Mouse (Mus musculus) gastrocnemius, adult 2 months (tissue): Measurements from ENCODE around the gene Flywch1. TPM values are rescaled to one million over a fixed set of nuclear protein-coding genes. Genes with fewer than 3 reads are reported as not detected.
A peak's percentile ranks its signal among the peaks of the same experiment; 100 is the strongest.
"Not testable (repeated sequence)": the region's sequence is repeated elsewhere in the genome, so short reads cannot be mapped to it uniquely, and the experiment has no call there.

Experiments used
- DNase-seq: peaks from one replicate; pipeline ENCODE4 v3.0.0; 2022
- H3K27ac ChIP-seq: fragments of 200-600 bp; 2 replicates; pipeline ENCODE4 v1.8.1; 2022; ENCODE audit warnings: mild to moderate bottlenecking
- H3K4me3 ChIP-seq: fragments of 200-600 bp; 2 replicates; pipeline ENCODE4 v1.8.1; 2022; ENCODE audit warnings: mild to moderate bottlenecking, moderate library complexity
- CTCF ChIP-seq: fragments of 200-600 bp; IDR thresholded peaks from 2 replicates; pipeline ENCODE4 v1.8.1; 2022; ENCODE audit warnings: antibody characterized with exemption, mild to moderate bottlenecking, moderate library complexity
- intact Hi-C: fragments of 180-260 bp; cut with DNase I; formaldehyde crosslinking; loops from one replicate; pipeline ENCODE4 v1.15.1; 2025
- total RNA-seq, 2 experiments: library from RNA; stranded (reverse); gene quantifications; 2 replicates each; pipeline ENCODE4 v1.2.3; 2021

Flywch1 gene
- total RNA-seq, 2 experiments from 2014 or later, result 43.3 to 50.4 TPM

- Histone ChIP-seq H3K4me3 (no peak overlapping the region), H3K27ac (no peak overlapping the region)
- intact Hi-C loops, result loop anchor here (2.0 to 5.0 kb wide), 2 partner anchors 71 to 189 kb away; partner anchors contain the start of gene Prss41
- no peak for DNase-seq
- TF ChIP-seq CTCF, result no peak
These were observed 2.3 kb upstream of the Flywch1 start for GRCm38 (mm10) chr17:23773676-23774075.

- H3K27ac ChIP-seq, DNase-seq: not testable (repeated sequence)
- H3K4me3 ChIP-seq, result peak overlapping the region; percentile 94; the same call in 1 of the 2 replicates
- intact Hi-C loops, result loop anchor here (5.0 kb wide), 1 partner anchor 190 kb away; no protein-coding TSS in a partner anchor
These were observed 786 bp upstream of the Flywch1 start for GRCm38 (mm10) chr17:23772219-23772556.

- DNase-seq, result peak; percentile 32
- H3K27ac ChIP-seq, result peak overlapping the region; percentile 95
- intact Hi-C loops, result loop anchor here (2.0 to 5.0 kb wide), 3 partner anchors 22 to 191 kb away; no protein-coding TSS in a partner anchor
- TF ChIP-seq CTCF, result no peak
- H3K4me3 ChIP-seq, result peak overlapping the region; percentile 94
These were observed 512 bp downstream of the Flywch1 start for GRCm38 (mm10) chr17:23770896-23771283.

GRCm38 (mm10) chr17:23770493-23770892 is 909 bp downstream of the Flywch1 start:
- Histone ChIP-seq H3K27ac (peak overlapping the region; percentile 95), H3K4me3 (peak overlapping the region; percentile 94)
- intact Hi-C loops, result loop anchor here (2.0 to 5.0 kb wide), 3 partner anchors 22 to 192 kb away; no protein-coding TSS in a partner anchor
- TF ChIP-seq CTCF, result no peak
- DNase-seq, result no peak

DNA sequence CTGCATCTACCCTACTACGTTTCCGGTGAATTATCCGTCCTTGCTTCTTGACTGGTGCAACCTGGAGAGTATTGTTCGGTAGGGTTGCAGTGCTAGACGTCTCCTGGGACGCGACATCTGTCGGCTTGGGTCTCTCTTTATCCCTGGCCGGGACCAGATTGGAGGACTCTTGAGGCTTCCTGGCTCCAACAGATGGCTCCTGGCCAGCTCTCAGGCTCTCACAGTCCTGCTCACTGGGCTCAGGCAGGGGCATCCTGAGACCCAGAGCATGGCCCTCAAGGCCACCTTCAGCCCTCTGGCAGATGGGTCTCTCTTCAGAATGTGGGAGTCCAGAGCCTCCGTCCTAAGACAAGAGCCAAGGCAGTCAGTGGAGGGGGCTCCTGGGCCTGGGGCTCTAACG is 8.4 kb downstream of the Flywch1 start:
- intact Hi-C loops, result no loop called here
- no peak overlapping the region for H3K27ac ChIP-seq
- no peak for TF ChIP-seq CTCF
- DNase-seq, result no peak
- no peak overlapping the region for H3K4me3 ChIP-seq

DNA sequence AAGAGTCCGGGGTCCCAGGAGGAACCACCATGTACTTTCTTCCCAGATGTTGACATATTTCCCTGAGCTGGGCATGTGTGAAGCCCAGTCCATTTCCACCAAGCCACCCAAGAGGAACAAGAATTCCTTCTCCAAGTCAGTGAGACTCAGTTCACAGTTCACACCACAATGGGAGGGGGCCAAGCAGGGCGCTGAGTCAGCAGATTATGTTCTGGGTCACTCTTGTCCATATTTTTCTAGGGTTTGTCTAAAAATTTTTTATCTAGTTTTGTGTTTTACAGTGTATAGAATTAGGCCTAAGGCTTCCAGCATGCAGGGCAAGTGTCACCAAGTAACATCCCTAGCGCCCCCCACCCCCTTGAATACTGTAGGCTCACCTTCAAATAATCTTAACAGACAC is 10.2 kb downstream of the Flywch1 start:
- TF ChIP-seq CTCF, result no peak
- intact Hi-C loops, result no loop called here
- Histone ChIP-seq H3K27ac (no peak overlapping the region), H3K4me3 (no peak overlapping the region)
- DNase-seq, result no peak

GRCm38 (mm10) chr17:23760231-23760630 is 11.2 kb downstream of the Flywch1 start:
- no peak for TF ChIP-seq CTCF
- Histone ChIP-seq H3K4me3 (no peak overlapping the region), H3K27ac (no peak overlapping the region)
- intact Hi-C loops, result no loop called here
- no peak for DNase-seq

- DNase-seq, result no peak
These were observed 12.6 kb downstream of the Flywch1 start for GRCm38 (mm10) chr17:23758801-23759200.

DNA sequence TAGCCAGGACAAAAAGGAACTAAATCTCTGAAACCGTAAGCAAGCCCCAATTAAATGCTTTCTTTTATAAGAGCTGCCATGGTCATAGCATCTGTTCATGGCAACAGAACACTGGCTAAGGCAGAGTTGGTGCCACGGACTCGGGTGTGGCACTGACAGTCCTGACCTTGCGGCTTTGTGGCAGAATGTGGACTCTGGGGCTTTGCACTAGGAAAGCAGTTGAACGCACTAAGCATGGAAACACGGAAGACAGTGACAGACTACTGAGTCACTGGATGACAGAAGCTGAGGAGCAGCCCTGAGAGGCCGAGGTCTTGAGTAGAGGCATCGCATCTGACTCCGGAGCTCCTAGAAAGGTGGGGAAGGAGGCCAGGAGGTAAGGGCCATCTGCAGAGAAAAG is 13.8 kb downstream of the Flywch1 start:
- no peak for DNase-seq
- intact Hi-C loops, result no loop called here
- no peak overlapping the region for H3K27ac ChIP-seq
- no peak overlapping the region for H3K4me3 ChIP-seq
- no peak for TF ChIP-seq CTCF

More at GRCm38 (mm10) chr17:23758801-23759200, 12.6 kb downstream of the Flywch1 start:
- intact Hi-C loops, result no loop called here
- TF ChIP-seq CTCF, result no peak
- Histone ChIP-seq H3K27ac (no peak overlapping the region), H3K4me3 (no peak overlapping the region)

GRCm38 (mm10) chr17:23755689-23756088 is 15.7 kb downstream of the Flywch1 start:
- no peak for DNase-seq
- H3K27ac ChIP-seq, result peak overlapping the region; percentile 68
- TF ChIP-seq CTCF, result no peak

GRCm38 (mm10) chr17:23749400-23750191 is 21.8 kb downstream of the Flywch1 start:
- TF ChIP-seq CTCF, result no peak
- intact Hi-C loops, result loop anchor here (2.0 to 5.0 kb wide), 3 partner anchors 21 to 213 kb away; partner anchors contain the start of genes Flywch1 and Prss32
- peak; percentile 14 for DNase-seq
- H3K4me3 ChIP-seq, result peak overlapping the region; percentile 69
- peak overlapping the region; percentile 84 for H3K27ac ChIP-seq

More at GRCm38 (mm10) chr17:23755689-23756088, 15.7 kb downstream of the Flywch1 start:
- peak overlapping the region; percentile 56 for H3K4me3 ChIP-seq
- intact Hi-C loops, result no loop called here

GRCm38 (mm10) chr17:23748631-23749391 is 22.6 kb downstream of the Flywch1 start:
- peak overlapping the region; percentile 84 for H3K27ac ChIP-seq
- TF ChIP-seq CTCF, result peak; percentile 91
- intact Hi-C loops, result loop anchor here (2.0 to 5.0 kb wide), 3 partner anchors 22 to 213 kb away; partner anchors contain the start of genes Flywch1 and Prss32
- peak; percentile 73 for DNase-seq
- peak overlapping the region; percentile 69 for H3K4me3 ChIP-seq

DNA sequence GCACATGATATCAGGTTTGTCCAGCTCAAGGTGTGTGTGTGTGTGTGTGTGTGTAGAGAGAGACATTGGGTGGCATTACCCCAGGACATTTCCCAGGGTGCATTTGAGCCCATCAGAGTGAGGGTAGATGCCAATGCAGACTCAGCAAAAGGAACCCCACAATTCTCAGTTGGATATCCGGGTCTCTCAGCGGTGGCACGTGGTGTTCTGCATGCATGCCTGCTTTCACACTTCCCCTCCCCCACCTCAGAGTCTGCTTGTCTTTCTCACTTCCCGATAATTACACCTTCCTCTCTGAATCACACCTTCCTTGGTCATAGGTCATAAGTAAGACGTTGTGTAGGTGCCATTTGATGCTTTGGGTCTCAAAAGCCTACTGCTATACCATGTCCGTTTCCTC is 23.4 kb downstream of the Flywch1 start:
- no peak for TF ChIP-seq CTCF
- no peak overlapping the region for H3K4me3 ChIP-seq
- intact Hi-C loops, result loop anchor here (2.0 to 5.0 kb wide), 3 partner anchors 23 to 214 kb away; partner anchors contain the start of genes Flywch1 and Prss32
- DNase-seq, result no peak
- no peak overlapping the region for H3K27ac ChIP-seq
